Mouse (Mus musculus): ENCODE measurements at regions not wholly inside any gene's neighbourhood (a gene's known extent, or its start where the extent isn't known, plus 50 kb on each side); places are given as distances from the start of the nearest gene placed in this dataset.
"Not testable (repeated sequence)": the region's sequence is repeated elsewhere in the genome, so short reads cannot be mapped to it uniquely, and the experiment has no call there.

DNA sequence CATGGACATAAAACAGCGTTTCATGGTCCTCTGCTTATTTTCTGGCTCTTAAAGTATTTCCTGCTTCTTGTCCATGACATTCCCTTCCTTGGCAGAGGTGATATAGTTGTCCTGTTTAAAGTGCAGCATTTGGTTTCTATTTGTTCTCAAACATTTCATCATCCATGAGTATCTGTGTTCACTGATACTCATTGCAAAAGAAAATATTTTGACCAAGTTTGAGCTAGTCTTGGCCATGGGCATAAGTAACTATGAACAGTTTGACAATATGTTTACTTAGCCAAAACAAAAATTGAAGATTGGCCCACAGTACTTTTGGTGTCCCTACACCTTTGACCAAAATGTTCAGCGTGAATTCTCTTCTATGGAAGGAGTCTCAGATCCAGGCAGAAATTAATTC is 58.7 kb upstream of the 2310057J18Rik start:
- DNase-seq, result not testable (repeated sequence)

DNA sequence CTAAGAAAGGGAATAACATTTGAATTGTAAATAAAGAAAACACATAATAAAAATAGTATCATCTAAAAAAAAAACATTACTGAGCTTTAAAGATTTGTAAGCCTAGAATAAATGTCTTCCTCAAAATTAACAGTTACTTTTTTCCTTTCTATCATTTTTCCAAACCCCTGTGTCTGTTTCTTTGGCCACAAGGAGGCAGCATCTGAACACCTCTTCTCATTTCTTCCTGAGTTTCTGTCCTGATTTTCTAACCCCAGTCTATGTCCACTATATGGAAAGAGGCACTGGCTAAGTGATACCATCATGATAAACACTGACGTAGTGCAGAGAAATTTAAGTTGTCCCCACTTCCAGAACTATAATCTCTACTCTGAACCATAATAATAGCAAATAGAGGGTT is 55.8 kb upstream of the Soga3 start:
- DNase-seq, result peak; percentile 12
